Mouse (Mus musculus): ENCODE data around the gene Arnt. TPM values are rescaled to one million over a fixed set of nuclear protein-coding genes. Genes with fewer than 3 reads are reported as not detected.
A peak's percentile ranks its signal among the peaks of the same experiment; 100 is the strongest.
"Not testable (repeated sequence)": the region's sequence is repeated elsewhere in the genome, so short reads cannot be mapped to it uniquely, and the experiment has no call there.

The Arnt gene
- total and polyA plus RNA-seq, 2 experiments from 2014 or later: 11.6 to 16.0 TPM

DNA sequence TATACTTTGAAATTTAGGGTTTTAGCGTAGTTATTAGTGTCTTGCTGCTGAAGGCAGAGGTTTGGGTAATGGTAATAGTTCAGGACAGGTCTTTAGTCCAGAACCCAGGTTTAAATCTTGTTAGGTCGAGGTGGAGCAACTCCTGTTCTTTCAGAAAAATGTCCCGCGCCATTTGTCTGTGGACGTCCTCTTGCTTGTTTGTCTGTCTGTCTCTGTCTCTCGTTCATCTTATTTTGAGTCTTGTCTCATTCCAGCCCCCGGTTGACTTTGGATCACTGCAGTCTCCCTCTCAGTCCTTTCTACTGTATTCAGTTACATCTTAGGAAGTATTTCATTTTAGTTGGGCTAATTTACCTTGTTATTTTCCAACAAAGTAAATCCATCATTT lies 789 bp downstream of the Arnt start:
- no peak overlapping the region for H3K27ac ChIP-seq
- no peaks in the 10 kb centered on the region for H3K9me3 ChIP-seq (ENCODE audit: low read length)
- H3K4me2 ChIP-seq (ENCODE audit: low read depth, low read length): peak overlapping the region; percentile 91
- DNase-seq (ENCODE audit: low spot score): no peak
- H3K9ac ChIP-seq (replicated peaks; ENCODE audit: low read length): peak overlapping the region; percentile 74
- no peaks in the 10 kb centered on the region for H3K27me3 ChIP-seq (ENCODE audit: insufficient read depth, low read length)
- H3K36me3 ChIP-seq (ENCODE audit: insufficient read depth, low read length): peaks cover 5% of the 10 kb centered on the region; the same call in 1 of the 2 replicates
- H3K4me1 ChIP-seq (ENCODE audit: insufficient read depth, low read length): peaks cover 9% of the 10 kb centered on the region; the same call in 1 of the 2 replicates
- WGBS: 1% methylated on average over 7 of the region's 7 CpGs
- no peak for ATAC-seq
- no peak for TF ChIP-seq CTCF (IDR thresholded peaks at IDR 0.05; ENCODE audit: low read depth)
- H3K4me3 ChIP-seq (ENCODE audit: low read length): peak overlapping the region; percentile 92

DNA sequence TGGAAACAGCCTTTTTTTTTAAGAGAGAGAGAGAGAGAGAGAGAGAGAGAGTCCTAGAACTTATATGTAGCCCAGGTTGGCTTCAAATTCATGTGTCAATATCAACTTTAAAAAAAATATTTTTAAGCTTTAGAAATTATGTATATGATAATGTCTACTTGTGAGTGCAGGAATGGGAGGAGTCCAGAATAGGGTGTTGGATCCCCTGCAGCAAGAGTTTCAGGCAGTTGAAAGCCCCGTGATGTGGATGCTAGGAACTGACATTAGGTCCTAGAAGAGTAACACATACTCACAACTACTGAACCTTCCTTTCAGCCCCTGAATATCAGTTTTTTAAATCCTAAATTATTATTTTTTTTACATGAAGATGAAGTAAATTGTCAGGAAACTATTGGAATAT lies 1.4 kb downstream of the Arnt start:
- H3K4me3 ChIP-seq (ENCODE audit: low read length): peak overlapping the region; percentile 92
- 50% methylated on average over 1 of the region's 1 CpGs for WGBS
- no peaks in the 10 kb centered on the region for H3K27me3 ChIP-seq (ENCODE audit: insufficient read depth, low read length)

DNA sequence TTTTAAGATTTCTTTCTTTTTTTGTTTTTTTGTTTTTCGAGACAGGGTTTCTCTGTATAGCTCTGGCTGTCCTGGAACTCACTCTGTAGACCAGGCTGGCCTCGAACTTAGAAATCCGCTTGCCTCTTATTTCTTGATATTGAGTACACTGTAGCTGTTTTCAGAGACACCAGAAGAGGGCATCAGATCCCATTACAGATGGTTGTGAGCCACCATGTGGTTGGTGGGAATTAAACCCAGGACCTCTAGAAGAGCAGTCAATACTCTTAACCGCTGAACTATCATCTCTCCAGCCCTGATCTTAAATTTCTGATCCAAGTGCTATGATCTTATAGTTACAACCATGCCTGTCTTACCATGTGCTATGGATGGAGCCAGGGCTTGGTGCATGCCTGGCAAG lies 4.4 kb downstream of the Arnt start:
- not testable (repeated sequence) for H3K36me3 ChIP-seq (ENCODE audit: insufficient read depth, low read length); H3K4me1 ChIP-seq (ENCODE audit: insufficient read depth, low read length); H3K9me3 ChIP-seq (ENCODE audit: low read length); H3K9ac ChIP-seq (replicated peaks; ENCODE audit: low read length); H3K27me3 ChIP-seq (ENCODE audit: insufficient read depth, low read length); H3K27ac ChIP-seq; ATAC-seq; H3K4me2 ChIP-seq (ENCODE audit: low read depth, low read length); H3K4me3 ChIP-seq (ENCODE audit: low read length); DNase-seq (ENCODE audit: low spot score)
- WGBS: 94% methylated on average over 4 of the region's 4 CpGs

More for the DNA sequence above, 1.4 kb downstream of the Arnt start:
- ATAC-seq (no peak), DNase-seq (ENCODE audit: low spot score) (no peak)
- peak overlapping the region; percentile 91 for H3K4me2 ChIP-seq (ENCODE audit: low read depth, low read length)
- H3K27ac ChIP-seq: no peak overlapping the region
- TF ChIP-seq CTCF (IDR thresholded peaks at IDR 0.05; ENCODE audit: low read depth): no peak
- peaks cover 9% of the 10 kb centered on the region; the same call in 1 of the 2 replicates for H3K4me1 ChIP-seq (ENCODE audit: insufficient read depth, low read length)
- no peaks in the 10 kb centered on the region for H3K9me3 ChIP-seq (ENCODE audit: low read length)
- H3K9ac ChIP-seq (replicated peaks; ENCODE audit: low read length): no peak overlapping the region
- H3K36me3 ChIP-seq (ENCODE audit: insufficient read depth, low read length): peaks cover 5% of the 10 kb centered on the region; the same call in 1 of the 2 replicates

DNA sequence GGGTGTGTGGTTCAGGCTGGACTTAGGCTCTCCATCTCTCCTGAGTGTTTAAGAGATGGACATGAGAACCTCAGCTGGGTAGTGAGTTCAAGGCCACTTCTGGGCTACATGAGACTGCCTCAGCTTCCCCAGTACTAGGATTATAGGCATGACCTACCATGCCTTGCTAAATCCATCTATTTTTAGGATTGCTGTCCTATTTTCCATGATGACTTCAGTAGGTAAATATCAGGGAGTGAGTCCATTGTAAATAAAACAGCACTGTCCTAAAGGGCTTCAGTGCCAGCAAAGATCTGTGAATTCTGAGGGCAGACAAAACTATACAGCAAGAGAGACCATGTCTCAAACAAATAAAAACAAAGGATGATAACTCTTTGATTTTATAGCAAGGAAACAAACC lies 5.5 kb downstream of the Arnt start:
- Histone ChIP-seq H3K27ac (no peak overlapping the region), H3K4me3 (ENCODE audit: low read length) (no peak overlapping the region), H3K4me1 (ENCODE audit: insufficient read depth, low read length) (peaks cover 9% of the 10 kb centered on the region; the same call in 1 of the 2 replicates), H3K36me3 (ENCODE audit: insufficient read depth, low read length) (peaks cover 5% of the 10 kb centered on the region; the same call in 1 of the 2 replicates), H3K9ac (replicated peaks; ENCODE audit: low read length) (no peak overlapping the region), H3K9me3 (ENCODE audit: low read length) (no peaks in the 10 kb centered on the region), H3K4me2 (ENCODE audit: low read depth, low read length) (no peak overlapping the region), H3K27me3 (ENCODE audit: insufficient read depth, low read length) (no peaks in the 10 kb centered on the region)
- ATAC-seq: no peak
- DNase-seq (ENCODE audit: low spot score): no peak
- TF ChIP-seq CTCF (IDR thresholded peaks at IDR 0.05; ENCODE audit: low read depth): no peak

DNA sequence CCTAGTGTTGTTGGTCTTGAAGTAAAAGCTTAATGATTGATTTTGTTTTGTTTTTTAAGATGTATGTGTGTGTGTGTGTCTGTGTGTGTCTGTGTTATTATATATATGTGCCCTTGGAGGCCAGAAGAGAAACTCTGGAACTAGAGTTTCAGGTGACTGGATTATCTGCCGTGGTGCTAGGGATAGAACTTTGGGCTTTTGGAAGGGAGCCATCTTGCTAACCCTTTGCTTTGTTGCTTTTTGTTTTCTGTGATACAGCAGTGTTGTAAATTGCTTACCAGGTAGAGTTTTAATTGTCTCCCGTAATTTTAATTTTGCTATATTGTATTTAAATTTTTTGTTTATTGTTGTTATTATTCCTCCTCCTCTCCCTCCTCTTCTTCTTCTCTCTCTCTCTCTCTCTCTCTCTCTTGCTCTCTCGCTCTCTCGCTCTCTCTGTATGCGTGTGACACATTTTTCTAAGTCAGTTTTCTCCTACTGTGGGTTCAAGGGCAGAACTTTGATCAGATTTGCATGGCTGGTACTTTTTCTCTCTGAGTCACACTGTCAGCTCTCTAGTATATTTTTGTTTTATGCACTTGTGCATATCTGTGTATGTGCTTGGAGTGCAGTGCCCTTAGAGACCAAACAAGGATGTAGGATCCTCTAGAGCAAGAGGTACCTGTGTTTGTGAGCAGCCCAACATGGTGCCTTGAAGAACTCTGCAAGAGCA lies 8.4 kb downstream of the Arnt start:
- no peaks in the 10 kb centered on the region for H3K9me3 ChIP-seq (ENCODE audit: low read length)
- 93% methylated on average over 5 of the region's 5 CpGs for WGBS
- H3K4me2 ChIP-seq (ENCODE audit: low read depth, low read length): no peak overlapping the region
- TF ChIP-seq CTCF (IDR thresholded peaks at IDR 0.05; ENCODE audit: low read depth): no peak
- no peaks in the 10 kb centered on the region for H3K27me3 ChIP-seq (ENCODE audit: insufficient read depth, low read length)
- DNase-seq (ENCODE audit: low spot score) (no peak), ATAC-seq (no peak)
- H3K9ac ChIP-seq (replicated peaks; ENCODE audit: low read length): no peak overlapping the region
- H3K27ac ChIP-seq: no peak overlapping the region
- H3K4me1 ChIP-seq (ENCODE audit: insufficient read depth, low read length): no peaks in the 10 kb centered on the region
- H3K4me3 ChIP-seq (ENCODE audit: low read length): no peak overlapping the region
- peaks cover 2% of the 10 kb centered on the region; the same call in 1 of the 2 replicates for H3K36me3 ChIP-seq (ENCODE audit: insufficient read depth, low read length)

DNA sequence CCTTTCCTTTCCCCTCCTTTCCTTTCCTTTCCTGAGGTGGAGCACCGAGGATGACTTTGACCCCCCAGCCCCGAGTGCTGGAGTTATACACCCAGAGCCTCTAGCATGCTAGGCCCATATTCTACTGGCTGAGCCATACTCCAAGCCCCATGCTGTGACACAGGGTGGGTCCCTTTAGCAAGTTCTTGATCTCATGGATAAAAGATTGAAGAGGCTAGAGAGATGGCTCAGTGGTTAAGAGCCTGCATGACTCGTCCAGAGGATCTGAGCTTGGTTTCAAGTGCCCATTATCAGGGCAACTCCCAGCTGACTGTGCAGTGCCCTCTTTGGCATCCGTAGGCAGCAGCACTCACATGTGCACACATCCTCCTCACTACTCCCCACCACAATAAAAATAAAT lies 11.1 kb downstream of the Arnt start:
- Histone ChIP-seq H3K36me3 (ENCODE audit: insufficient read depth, low read length) (peaks cover 5% of the 10 kb centered on the region; the same call in 1 of the 2 replicates), H3K9ac (replicated peaks; ENCODE audit: low read length) (no peak overlapping the region), H3K27ac (no peak overlapping the region), H3K4me3 (ENCODE audit: low read length) (no peak overlapping the region), H3K27me3 (ENCODE audit: insufficient read depth, low read length) (no peaks in the 10 kb centered on the region), H3K4me1 (ENCODE audit: insufficient read depth, low read length) (no peaks in the 10 kb centered on the region), H3K9me3 (ENCODE audit: low read length) (no peaks in the 10 kb centered on the region), H3K4me2 (ENCODE audit: low read depth, low read length) (no peak overlapping the region)
- DNase-seq (ENCODE audit: low spot score) (no peak), ATAC-seq (no peak)
- 86% methylated on average over 4 of the region's 4 CpGs for WGBS
- TF ChIP-seq CTCF (IDR thresholded peaks at IDR 0.05; ENCODE audit: low read depth): no peak

DNA sequence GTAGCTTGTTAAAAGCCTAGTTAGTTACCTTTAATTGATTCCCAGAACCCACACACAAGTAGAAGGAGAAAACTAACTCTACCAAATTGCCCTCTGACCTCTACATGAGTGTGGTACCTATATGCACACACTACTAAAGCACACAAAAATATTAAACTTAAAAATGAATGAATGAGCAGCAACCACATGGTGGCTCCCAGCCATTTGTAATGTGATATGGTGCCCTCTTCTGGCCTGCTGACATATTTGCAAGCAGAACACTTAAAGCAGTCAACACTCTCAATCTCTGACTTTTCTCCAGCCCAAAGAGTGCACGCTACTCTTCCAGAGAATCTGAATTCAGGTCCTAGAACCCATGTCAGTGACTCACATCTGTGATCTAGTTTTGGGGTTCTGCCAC lies 16.2 kb downstream of the Arnt start:
- no peaks in the 10 kb centered on the region for H3K27me3 ChIP-seq (ENCODE audit: insufficient read depth, low read length)
- no peak overlapping the region for H3K9ac ChIP-seq (replicated peaks; ENCODE audit: low read length)
- ATAC-seq (0 out of 2 replicates have a peak, but pooled peaks have one; percentile 38), DNase-seq (ENCODE audit: low spot score) (peak; percentile 68)
- peak; percentile 83 for TF ChIP-seq CTCF (IDR thresholded peaks at IDR 0.05; ENCODE audit: low read depth)
- H3K4me1 ChIP-seq (ENCODE audit: insufficient read depth, low read length): no peaks in the 10 kb centered on the region
- H3K36me3 ChIP-seq (ENCODE audit: insufficient read depth, low read length): peaks cover 32% of the 10 kb centered on the region; the same call in 1 of the 2 replicates
- H3K4me2 ChIP-seq (ENCODE audit: low read depth, low read length): no peak overlapping the region
- H3K4me3 ChIP-seq (ENCODE audit: low read length): no peak overlapping the region
- 51% methylated on average over 1 of the region's 1 CpGs for WGBS
- H3K27ac ChIP-seq: no peak overlapping the region
- no peaks in the 10 kb centered on the region for H3K9me3 ChIP-seq (ENCODE audit: low read length)
